Mouse (Mus musculus) ES-Bruce4 (cell line): Measurements from ENCODE around the gene Pigk. TPM values are rescaled to one million over a fixed set of nuclear protein-coding genes. Genes with fewer than 3 reads are reported as not detected.

Experiments used
- H3K27ac ChIP-seq: 2 replicates; pipeline ENCODE4 v1.5.1; 2012; ENCODE audit warnings: low read length, inconsistent platforms; ENCODE audit not compliant: insufficient read depth
- H3K27me3 ChIP-seq: 2 replicates; pipeline ENCODE4 v1.6.1; 2012; ENCODE audit warnings: mild to moderate bottlenecking, low read length, inconsistent platforms; ENCODE audit not compliant: control insufficient read depth, poor library complexity, insufficient read depth, severe bottlenecking
- H3K36me3 ChIP-seq: 2 replicates; pipeline ENCODE4 v1.6.1; 2012; ENCODE audit warnings: inconsistent platforms, mild to moderate bottlenecking, low read length, moderate library complexity; ENCODE audit not compliant: control insufficient read depth, poor library complexity, insufficient read depth, severe bottlenecking
- H3K4me1 ChIP-seq: one replicate; pipeline ENCODE4 v1.8.1; 2011; ENCODE audit warnings: low read length; ENCODE audit not compliant: control insufficient read depth, insufficient read depth
- H3K4me3 ChIP-seq: 2 replicates; pipeline ENCODE4 v1.5.1; 2011; ENCODE audit warnings: low read depth, mild to moderate bottlenecking, low read length
- H3K9ac ChIP-seq: 2 replicates; pipeline ENCODE4 v1.6.1; 2012; ENCODE audit warnings: low read depth, mild to moderate bottlenecking, inconsistent platforms; ENCODE audit not compliant: poor library complexity, severe bottlenecking
- H3K9me3 ChIP-seq: replicated peaks from 2 replicates; pipeline ENCODE4 v1.6.1; 2012; ENCODE audit warnings: mild to moderate bottlenecking, low read length, inconsistent platforms; ENCODE audit not compliant: control insufficient read depth, poor library complexity, insufficient read depth, severe bottlenecking
- CTCF ChIP-seq: IDR thresholded peaks from one replicate; pipeline ENCODE4 v1.8.1; 2011; ENCODE audit warnings: low read depth, low read length
- EP300 ChIP-seq: IDR thresholded peaks from 2 replicates; pipeline ENCODE4 v1.6.1; 2011; ENCODE audit warnings: low read depth, low read length; ENCODE audit not compliant: insufficient read depth
- POLR2A ChIP-seq: IDR thresholded peaks from one replicate; pipeline ENCODE4 v1.8.1; 2011; ENCODE audit warnings: low read length; ENCODE audit not compliant: insufficient read depth
- polyA plus RNA-seq: library from polyadenylated mRNA; stranded (reverse); fragments of >200 nt; gene quantifications from 2 replicates; pipeline ENCODE4 v1.2.4, GENCODE M21; 2011; ENCODE audit warnings: low read depth; ENCODE audit not compliant: missing spikeins, insufficient read depth, insufficient read length

Gene Pigk
- polyA plus RNA-seq, 1 experiment: 23.8 TPM

DNA sequence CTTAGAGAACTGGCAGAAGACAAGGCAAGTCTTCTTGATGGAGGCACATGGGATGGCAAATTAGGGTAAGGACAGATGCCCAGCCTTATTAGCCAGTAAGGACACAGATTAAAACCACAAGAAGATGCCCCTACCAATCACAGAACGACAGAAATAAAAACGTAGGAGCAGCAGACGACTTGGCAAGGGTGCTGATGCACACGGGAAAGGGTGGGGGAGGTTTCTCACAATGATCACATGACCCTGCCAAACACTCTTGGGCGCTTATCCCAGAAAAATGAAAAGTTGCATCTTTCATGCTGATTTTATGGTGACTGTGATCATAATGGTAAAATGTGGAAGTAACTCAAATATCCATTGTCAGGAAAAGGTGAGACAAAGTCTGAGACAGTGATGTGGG, 193.2 kb downstream of the Pigk start:
- TF ChIP-seq POLR2A: no peak
- no peak for TF ChIP-seq CTCF
- TF ChIP-seq EP300: no peak
- no peaks in the 10 kb centered on the region for H3K36me3 ChIP-seq
- H3K27ac ChIP-seq: no peak overlapping the region
- H3K9ac ChIP-seq: no peak overlapping the region
- H3K27me3 ChIP-seq: no peaks in the 10 kb centered on the region
- H3K4me1 ChIP-seq: no peaks in the 10 kb centered on the region
- no peak overlapping the region for H3K4me3 ChIP-seq
- H3K9me3 ChIP-seq: no peaks in the 10 kb centered on the region

DNA sequence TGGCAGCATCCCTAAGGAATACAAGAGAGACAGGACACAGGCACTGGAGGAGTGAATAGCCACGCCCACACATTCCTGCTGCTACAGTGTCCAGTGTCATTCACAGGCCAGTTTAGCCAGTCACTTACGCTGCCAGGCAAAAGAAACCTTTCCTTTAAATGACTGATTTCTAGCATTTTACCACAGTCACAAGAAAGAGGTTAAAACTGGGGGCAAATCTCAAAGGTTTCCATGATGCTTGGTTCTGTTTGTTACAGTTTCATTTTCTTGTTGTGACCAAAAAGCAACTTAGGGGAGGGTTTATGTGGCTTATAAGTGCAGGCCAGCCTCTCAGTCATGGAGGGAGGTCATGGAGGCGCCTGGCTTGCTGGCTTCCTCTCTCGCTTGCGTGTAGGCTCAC, 193.8 kb downstream of the Pigk start:
- no peaks in the 10 kb centered on the region for H3K4me1 ChIP-seq
- H3K9ac ChIP-seq: no peak overlapping the region
- no peaks in the 10 kb centered on the region for H3K9me3 ChIP-seq
- no peaks in the 10 kb centered on the region for H3K36me3 ChIP-seq
- TF ChIP-seq CTCF (no peak), POLR2A (no peak), EP300 (no peak)
- H3K27ac ChIP-seq: no peak overlapping the region
- no peaks in the 10 kb centered on the region for H3K27me3 ChIP-seq
- no peak overlapping the region for H3K4me3 ChIP-seq

- no peaks in the 10 kb centered on the region for H3K36me3 ChIP-seq
- no peak overlapping the region for H3K9ac ChIP-seq
- no peaks in the 10 kb centered on the region for H3K9me3 ChIP-seq
- H3K4me3 ChIP-seq: no peak overlapping the region
- H3K4me1 ChIP-seq: no peaks in the 10 kb centered on the region
- TF ChIP-seq EP300: no peak
- TF ChIP-seq POLR2A: no peak
- no peak for TF ChIP-seq CTCF
- H3K27ac ChIP-seq: no peak overlapping the region
- H3K27me3 ChIP-seq: no peaks in the 10 kb centered on the region
These were observed 197.7 kb downstream of the Pigk start for GRCm38 (mm10) chr3:152911578-152911977.

DNA sequence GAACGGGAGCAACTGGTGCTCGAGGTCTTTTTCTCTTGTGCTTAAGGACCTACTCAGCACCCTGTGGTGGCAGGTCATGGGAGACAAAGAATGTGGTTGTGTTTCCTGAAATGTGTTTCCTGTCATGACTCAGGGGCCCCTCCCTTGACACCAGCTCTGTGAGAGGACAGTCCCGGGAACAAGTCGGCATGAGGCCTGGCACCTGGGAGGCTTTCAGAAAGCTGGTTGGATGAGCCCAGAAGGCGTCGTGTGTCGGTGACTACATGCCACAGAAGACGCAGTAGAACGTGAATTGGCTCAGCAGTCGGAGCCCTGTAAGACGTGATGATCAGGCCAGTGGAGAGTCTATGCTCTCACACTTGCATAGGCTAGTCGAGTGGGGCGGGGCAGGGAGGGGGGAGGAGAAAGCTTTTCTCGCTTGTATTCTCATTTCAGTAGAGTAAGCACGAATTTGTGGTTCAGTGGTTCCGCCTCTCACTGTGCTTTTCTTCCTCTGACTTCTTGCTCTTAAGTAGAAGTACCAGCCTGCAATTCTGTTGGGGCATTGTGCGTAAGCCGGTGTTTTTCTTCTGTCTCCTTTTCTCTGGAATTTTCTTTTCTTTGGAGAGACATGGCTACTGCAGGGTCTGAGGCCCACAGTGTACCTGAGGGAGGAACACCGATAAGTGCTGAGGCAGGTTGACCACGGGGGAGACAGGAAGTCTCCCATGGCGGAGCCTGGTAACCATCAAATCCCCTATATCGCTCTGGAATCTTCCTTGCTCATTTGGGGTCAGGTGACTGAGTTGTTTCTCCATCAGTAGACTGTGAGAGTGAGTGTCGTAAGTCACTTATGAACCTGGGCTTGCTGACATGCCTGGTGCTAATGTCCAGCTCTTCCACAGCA, 198.6 kb downstream of the Pigk start:
- Histone ChIP-seq H3K9ac (no peak overlapping the region), H3K4me3 (no peak overlapping the region), H3K27me3 (no peaks in the 10 kb centered on the region), H3K9me3 (no peaks in the 10 kb centered on the region), H3K4me1 (no peaks in the 10 kb centered on the region), H3K36me3 (no peaks in the 10 kb centered on the region), H3K27ac (no peak overlapping the region)
- no peak for TF ChIP-seq POLR2A
- no peak for TF ChIP-seq EP300
- no peak for TF ChIP-seq CTCF

- Histone ChIP-seq H3K27me3 (no peaks in the 10 kb centered on the region), H3K27ac (no peak overlapping the region), H3K4me3 (no peak overlapping the region), H3K9ac (no peak overlapping the region), H3K9me3 (no peaks in the 10 kb centered on the region), H3K4me1 (no peaks in the 10 kb centered on the region), H3K36me3 (no peaks in the 10 kb centered on the region)
- TF ChIP-seq CTCF: no peak
- TF ChIP-seq POLR2A: no peak
These were observed 199.2 kb downstream of the Pigk start for GRCm38 (mm10) chr3:152913150-152913549.

DNA sequence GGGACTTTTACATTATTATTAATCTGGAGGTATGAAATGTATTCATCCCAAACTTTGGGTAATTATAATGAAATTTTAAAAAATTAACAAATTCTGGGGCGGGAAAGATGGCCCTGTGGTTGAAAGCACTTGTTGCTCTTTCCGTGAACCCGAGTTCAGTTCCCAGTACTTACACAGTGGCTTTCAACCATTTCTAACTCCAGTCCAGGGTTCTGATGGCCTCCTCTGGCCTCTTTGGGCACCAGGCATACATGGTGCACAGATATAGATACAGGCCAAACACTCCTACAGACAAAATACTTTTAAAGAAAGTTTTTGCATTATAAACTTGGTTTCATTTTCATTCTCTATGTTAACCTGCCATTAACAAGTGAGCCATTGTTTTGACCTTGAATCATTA, 199.7 kb downstream of the Pigk start:
- no peak for TF ChIP-seq POLR2A
- TF ChIP-seq CTCF: no peak
- no peak for TF ChIP-seq EP300
- H3K27me3 ChIP-seq: no peaks in the 10 kb centered on the region
- H3K27ac ChIP-seq: no peak overlapping the region
- H3K9ac ChIP-seq: no peak overlapping the region
- H3K4me1 ChIP-seq: no peaks in the 10 kb centered on the region
- no peaks in the 10 kb centered on the region for H3K9me3 ChIP-seq
- no peak overlapping the region for H3K4me3 ChIP-seq
- H3K36me3 ChIP-seq: no peaks in the 10 kb centered on the region
